Mouse (Mus musculus): Measurements from ENCODE around the gene Cd19.
A peak's percentile ranks its signal among the peaks of the same experiment; 100 is the strongest.

Gene Cd19

DNA sequence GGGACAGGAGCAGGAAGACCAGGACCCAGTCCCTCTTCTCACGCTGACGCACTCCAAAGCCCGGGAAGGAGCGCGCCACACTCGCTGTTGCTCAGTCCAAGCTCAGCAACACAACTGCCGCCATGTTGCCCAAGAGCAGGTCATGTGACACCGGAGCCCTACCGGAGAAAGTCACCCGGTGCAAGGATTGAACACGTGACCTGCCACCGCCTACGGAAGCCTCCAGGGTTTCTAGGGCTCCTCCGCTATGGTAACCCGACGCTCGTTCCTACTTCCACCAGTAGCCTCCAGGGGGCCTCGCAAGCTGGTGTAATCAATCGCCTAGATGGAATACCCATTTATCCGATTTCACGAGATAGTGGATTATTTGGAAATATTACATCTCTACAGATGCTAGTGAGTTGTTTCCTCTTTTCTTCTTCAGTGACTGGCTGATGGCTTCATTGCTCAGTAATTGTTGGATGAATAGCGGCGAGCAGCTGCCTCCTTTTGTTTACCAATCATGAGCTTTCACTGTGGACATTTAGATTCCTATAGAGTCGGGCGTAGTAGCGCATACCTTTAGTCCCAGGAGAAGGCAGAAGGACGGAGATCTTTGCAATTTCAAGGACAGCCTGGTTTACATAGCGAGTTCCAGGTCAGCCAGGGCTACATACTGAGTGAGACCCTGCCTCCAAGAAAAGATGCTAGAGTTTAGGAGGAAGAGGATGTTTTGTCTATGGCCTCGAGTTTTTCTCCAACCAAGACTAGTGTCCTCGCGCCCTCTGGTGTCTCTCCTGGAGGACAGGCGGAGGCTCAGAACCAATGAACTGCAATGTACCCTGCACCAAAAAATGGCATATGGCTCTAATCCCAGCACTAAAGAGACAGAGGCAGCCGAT lies 37.2 kb downstream of the Cd19 start, which contains the start of gene Spns1:
Gene Spns1 (minus strand): TSS at position 173 of the 881 bp plus-strand sequence.
- peak; percentile 98 for DNase-seq (ENCODE audit: low read depth, low spot score)

DNA sequence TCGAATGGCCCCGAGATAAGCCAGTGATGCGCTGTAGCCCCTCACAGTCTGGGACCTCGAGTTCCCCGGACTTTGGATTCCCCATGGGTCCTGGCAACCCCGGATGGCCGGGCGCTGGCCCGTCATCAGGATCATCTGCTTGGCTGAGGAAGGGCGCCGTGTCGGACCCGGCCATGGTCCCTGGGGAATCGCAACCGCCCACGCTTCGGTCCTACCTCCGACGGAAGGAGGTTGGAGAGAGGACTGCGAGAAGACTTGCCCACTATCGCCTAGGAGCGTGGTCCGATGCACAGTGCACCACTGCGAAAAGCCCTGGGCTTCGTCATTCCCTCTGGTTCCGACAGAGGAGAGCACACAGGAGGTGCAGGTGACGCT lies 37.8 kb downstream of the Cd19 start:
- no peak for DNase-seq (ENCODE audit: low read depth, low spot score)

DNA sequence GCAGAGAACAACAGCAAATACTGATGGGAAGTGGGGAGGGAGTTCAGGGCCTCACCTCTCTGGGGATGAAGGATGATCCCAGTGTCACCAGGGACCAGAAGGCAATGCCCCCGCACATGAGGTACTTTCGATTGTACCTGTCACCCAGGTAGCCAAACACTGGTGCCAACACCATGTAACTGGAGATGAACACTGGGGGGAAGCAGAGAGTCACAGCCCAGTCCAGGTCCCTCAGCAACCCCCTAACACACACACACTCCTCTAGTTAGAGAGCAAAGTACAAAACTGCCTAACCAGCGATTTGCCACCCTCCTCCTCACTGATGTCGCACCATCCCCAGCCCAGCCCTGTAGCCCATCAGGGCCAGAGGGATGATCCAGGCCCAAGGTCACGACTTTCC lies 39.7 kb downstream of the Cd19 start:
- no peak for DNase-seq (ENCODE audit: low read depth, low spot score)

DNA sequence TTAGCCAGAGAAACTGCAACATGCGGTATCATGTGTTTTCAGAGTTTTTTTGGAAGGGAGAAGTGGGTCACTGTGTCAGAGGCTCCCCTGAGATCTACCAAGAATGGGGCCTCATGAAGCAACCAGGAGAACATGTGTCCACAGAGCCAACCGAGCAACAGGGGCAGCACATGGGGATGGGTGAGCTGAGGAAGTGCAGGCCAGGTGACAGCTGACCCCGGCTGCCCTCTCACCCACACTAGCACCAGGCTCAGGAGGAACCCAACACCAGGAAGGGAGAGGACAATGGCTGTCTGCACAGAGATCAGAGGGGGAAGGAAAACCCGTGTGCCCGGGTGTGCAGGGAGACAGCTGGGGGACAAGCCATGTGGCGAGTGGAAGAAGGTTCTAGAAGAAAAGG lies 40.2 kb downstream of the Cd19 start:
- DNase-seq (ENCODE audit: low read depth, low spot score): no peak

DNA sequence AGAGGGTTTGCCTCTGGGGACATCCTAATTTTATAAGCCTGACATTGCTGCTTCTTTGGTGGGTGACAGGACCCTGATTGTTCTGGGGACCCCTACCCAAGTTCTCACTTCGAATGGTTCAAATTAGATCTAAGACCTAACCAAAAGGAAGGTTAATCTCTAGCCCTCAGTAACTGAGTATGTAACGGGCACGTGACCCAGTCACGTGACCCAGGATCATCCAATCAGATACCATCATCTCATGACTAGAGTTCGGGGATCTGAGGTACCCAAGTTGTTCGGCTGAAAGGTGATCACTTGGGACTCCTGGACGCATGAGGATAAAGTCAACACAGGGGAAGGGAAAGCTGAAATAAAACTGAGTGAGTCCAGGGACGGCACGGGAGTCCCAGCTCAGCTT lies 41.7 kb downstream of the Cd19 start:
- DNase-seq (ENCODE audit: low read depth, low spot score): peak; percentile 84

DNA sequence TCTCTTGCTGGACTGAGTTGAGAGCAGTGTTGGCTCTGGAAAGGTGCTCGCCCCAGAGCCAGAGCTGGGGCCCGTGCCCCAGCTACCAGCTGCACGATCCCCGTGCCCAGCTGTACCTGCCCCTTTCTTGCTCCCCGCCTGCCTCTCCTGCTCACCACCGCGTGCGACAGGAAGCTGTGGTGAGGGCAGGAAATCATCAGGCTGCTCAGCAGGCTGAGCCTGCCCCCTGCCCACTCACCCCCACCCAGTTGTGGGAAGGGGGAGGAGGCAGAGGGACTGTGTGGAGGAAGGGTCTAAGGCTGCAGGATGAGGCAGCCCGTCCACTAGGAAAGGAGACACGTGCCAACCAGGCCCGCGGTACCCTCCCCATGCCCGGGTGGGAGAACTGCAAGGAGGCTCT lies 45.3 kb downstream of the Cd19 start, which contains the start of gene Lat:
Gene Lat (minus strand): TSS at position 178 of the 400 bp plus-strand sequence.
- peak; percentile 40 for DNase-seq (ENCODE audit: low read depth, low spot score)

DNA sequence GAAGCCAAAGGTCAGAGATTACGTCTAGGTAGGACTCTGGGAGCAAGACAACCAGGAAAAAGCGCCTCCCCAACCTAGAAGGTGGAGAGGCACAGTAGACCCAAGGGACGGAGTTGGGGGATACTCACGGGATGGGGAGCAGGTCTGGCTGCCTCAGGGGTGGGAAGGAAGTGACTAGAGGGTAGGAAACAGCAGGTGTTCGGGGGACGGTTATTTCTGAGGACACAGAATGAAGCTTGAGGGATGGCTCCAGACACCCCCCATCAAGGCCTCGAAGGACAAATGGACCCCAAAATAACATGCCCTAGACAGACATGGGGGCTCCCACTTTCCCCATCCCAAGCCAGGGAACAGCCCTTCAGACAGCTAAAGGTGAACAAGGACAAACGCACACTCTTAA lies 46.3 kb downstream of the Cd19 start:
- DNase-seq (ENCODE audit: low read depth, low spot score): no peak

DNA sequence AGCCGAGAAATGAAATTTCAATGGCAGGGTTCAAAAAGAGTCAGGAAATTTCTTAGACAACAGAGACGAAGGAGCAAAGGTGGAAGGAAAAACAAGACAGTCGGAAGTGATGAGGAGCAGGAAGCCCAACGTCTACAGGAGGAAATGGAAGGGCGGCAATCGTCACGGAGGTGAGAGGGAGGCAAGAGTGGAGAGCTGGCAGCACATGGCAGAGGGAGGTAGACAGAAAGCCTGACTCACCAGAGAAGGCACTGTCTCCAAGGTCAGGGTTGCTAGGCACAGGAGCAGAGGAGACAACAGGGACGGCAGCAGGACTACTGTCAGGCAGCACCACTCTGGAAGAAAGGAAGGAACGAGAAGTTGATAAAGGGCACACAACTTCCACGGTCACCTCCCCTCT lies 47.1 kb downstream of the Cd19 start:
- DNase-seq (ENCODE audit: low read depth, low spot score): no peak

DNA sequence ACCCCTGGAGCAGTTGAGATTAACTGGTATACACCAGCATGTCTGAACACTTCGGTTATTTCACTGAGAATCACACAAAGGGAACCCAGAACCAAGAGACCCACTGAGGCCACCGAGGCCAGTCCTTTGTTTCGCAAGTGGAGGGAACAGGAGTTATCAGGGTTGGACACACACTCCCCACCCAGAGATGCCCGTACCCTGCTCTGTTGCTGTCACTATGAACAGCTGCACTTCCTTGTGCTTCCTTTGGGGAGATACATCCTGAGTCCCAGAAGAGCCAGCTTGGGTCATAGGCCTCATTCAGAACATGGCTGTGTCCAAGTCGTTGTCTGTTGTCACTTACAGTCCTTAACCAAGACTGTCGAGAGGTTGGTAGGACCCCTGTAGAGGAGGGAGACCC lies 51.7 kb downstream of the Cd19 start:
- DNase-seq (ENCODE audit: low read depth, low spot score): no peak

DNA sequence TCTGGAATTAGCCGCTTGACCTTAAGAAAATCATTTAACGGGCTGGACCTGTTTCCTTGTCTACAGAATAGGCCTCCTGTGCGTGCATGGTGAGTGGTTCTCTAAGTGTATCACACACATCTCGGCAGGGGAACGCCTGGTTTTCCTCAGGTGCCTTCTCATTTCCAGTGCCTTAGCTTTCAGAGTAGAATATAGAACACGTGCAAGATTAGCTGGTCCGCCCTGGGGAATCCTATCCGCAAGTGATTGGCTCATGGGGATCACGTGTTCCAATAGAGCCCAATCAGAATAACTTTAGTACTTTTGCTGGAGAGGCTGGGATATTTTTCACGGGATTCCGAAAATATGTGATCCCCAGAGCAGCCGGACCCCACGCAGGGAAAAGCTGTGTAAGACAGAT lies 55.6 kb downstream of the Cd19 start:
- DNase-seq (ENCODE audit: low read depth, low spot score): peak; percentile 71

Measured in ZHBTc4 (cell line).